Mouse (Mus musculus): ENCODE data around the gene Mettl7b. TPM values are rescaled to one million over a fixed set of nuclear protein-coding genes. Genes with fewer than 3 reads are reported as not detected.
A peak's percentile ranks its signal among the peaks of the same experiment; 100 is the strongest.

Gene Mettl7b
- total RNA-seq, 2 experiments from 2014 or later = not detected

- intact Hi-C loops (cut with DNase I) = no loop called here
- no peak for DNase-seq (ENCODE audit: low spot score in 2 of 2)
Observed at GRCm38 (mm10) chr10:128958340-128958739, 2.4 kb downstream of the Mettl7b start.

- peak in 1 of 2 experiments; percentile 33 for DNase-seq (ENCODE audit: low spot score in 2 of 2)
- intact Hi-C loops (cut with DNase I) = no loop called here
Observed at GRCm38 (mm10) chr10:128950208-128950887, 10.4 kb downstream of the Mettl7b start.

- DNase-seq (ENCODE audit: low spot score in 2 of 2) = no peak
- intact Hi-C loops (cut with DNase I) = no loop called here
Observed at GRCm38 (mm10) chr10:128947496-128947895, 13.3 kb downstream of the Mettl7b start.

- no peak for DNase-seq (ENCODE audit: low spot score in 2 of 2)
- intact Hi-C loops (cut with DNase I) = no loop called here
Observed at GRCm38 (mm10) chr10:128945675-128946074, 15.1 kb downstream of the Mettl7b start.

- no peak for DNase-seq (ENCODE audit: low spot score in 2 of 2)
- intact Hi-C loops (cut with DNase I) = no loop called here
Observed at GRCm38 (mm10) chr10:128940475-128941061, 20.2 kb downstream of the Mettl7b start.

GRCm38 (mm10) chr10:128938974-128939373 lies 21.8 kb downstream of the Mettl7b start:
- intact Hi-C loops (cut with DNase I) = no loop called here
- DNase-seq (ENCODE audit: low spot score in 2 of 2) = no peak

- intact Hi-C loops (cut with DNase I) = no loop called here
- DNase-seq (ENCODE audit: low spot score in 2 of 2) = no peak
Observed at GRCm38 (mm10) chr10:128938457-128938856, 22.3 kb downstream of the Mettl7b start.

- intact Hi-C loops (cut with DNase I) = no loop called here
- no peak for DNase-seq (ENCODE audit: low spot score in 2 of 2)
Observed at GRCm38 (mm10) chr10:128937756-128938390, 22.9 kb downstream of the Mettl7b start.

GRCm38 (mm10) chr10:128935826-128936440 lies 24.9 kb downstream of the Mettl7b start:
- intact Hi-C loops (cut with DNase I) = no loop called here
- DNase-seq (ENCODE audit: low spot score in 2 of 2) = no peak

- DNase-seq (ENCODE audit: low spot score in 2 of 2) = no peak
- intact Hi-C loops (cut with DNase I) = no loop called here
Observed at GRCm38 (mm10) chr10:128934997-128935787, 25.6 kb downstream of the Mettl7b start.

- no peak for DNase-seq (ENCODE audit: low spot score in 2 of 2)
- intact Hi-C loops (cut with DNase I) = no loop called here
Observed at GRCm38 (mm10) chr10:128933976-128934721, 26.6 kb downstream of the Mettl7b start.

GRCm38 (mm10) chr10:128933574-128933973 lies 27.2 kb downstream of the Mettl7b start, which contains the start of gene Itga7:
Gene Itga7 (plus strand): TSS chr10:128933818.
- no peak for DNase-seq (ENCODE audit: low spot score in 2 of 2)
- intact Hi-C loops (cut with DNase I) = no loop called here

GRCm38 (mm10) chr10:128931441-128931840 lies 29.3 kb downstream of the Mettl7b start:
- DNase-seq (ENCODE audit: low spot score in 2 of 2) = no peak
- intact Hi-C loops (cut with DNase I) = no loop called here

- DNase-seq (ENCODE audit: low spot score in 2 of 2) = no peak
- intact Hi-C loops (cut with DNase I) = no loop called here
Observed at GRCm38 (mm10) chr10:128929638-128930378, 31.0 kb downstream of the Mettl7b start.

- DNase-seq (ENCODE audit: low spot score in 2 of 2) = peak in 1 of 2 experiments; percentile 25
- intact Hi-C loops (cut with DNase I) = no loop called here
Observed at GRCm38 (mm10) chr10:128928356-128928755, 32.4 kb downstream of the Mettl7b start.

GRCm38 (mm10) chr10:128923935-128924334 lies 36.9 kb downstream of the Mettl7b start, which contains the start of gene Bloc1s1:
Gene Bloc1s1 (minus strand): TSS chr10:128924035.
- no peak for DNase-seq (ENCODE audit: low spot score in 2 of 2)
- intact Hi-C loops (cut with DNase I) = loop anchor here (5.0 kb wide), 1 partner anchor 53 kb away; no protein-coding TSS in a partner anchor

- peak; percentile 92 to 97 for DNase-seq (ENCODE audit: low spot score in 2 of 2)
- intact Hi-C loops (cut with DNase I) = loop anchor here (5.0 kb wide), 1 partner anchor 54 kb away; no protein-coding TSS in a partner anchor
Observed at GRCm38 (mm10) chr10:128923013-128923691, 37.6 kb downstream of the Mettl7b start.

GRCm38 (mm10) chr10:128922822-128923012 lies 38.1 kb downstream of the Mettl7b start, which contains the start of gene Rdh5:
Gene Rdh5 (minus strand): TSS chr10:128922888.
- intact Hi-C loops (cut with DNase I) = loop anchor here (5.0 kb wide), 1 partner anchor 55 kb away; no protein-coding TSS in a partner anchor
- no peak for DNase-seq (ENCODE audit: low spot score in 2 of 2)
